Mouse (Mus musculus) frontal cortex, postnatal 10 days (tissue): ENCODE results near the gene Fhdc1.

Experiments used
- DNase-seq, 2 experiments: peaks; one replicate each; pipeline ENCODE4 v3.0.0; 2022; ENCODE audit warnings: low spot score in 2 of 2, mixed read lengths in 1 of 2

The Fhdc1 gene

DNA sequence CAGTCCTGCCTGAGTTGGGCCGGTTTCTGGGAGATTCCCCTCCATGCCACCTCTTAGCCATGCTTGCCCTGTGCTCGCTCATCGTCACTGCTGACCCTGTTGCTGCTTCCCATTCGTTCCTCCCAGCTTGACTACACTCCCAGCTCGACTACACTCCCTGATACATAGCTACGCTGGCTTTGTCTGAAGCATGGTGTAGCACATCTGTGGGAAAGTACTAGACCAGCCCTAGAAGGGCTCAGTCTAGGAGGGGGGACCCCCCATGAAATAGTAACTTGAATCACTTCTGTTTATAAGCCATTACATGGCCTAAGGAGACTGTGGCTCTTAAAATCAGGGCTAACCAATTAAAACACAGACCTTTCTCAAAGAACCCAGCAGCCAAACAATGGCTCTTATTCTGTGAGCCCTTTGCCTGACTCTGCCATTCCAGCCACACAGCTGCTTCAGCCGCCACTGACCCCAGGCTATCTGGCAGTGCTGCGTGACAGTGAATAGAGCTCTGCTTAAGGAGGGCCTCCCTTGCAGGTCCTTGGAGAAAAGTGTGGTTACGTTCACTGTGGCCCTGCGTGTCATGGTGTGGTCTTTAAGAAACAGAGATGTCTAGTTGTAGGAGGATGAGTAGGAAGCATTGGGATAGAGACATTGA is 47.3 kb downstream of the Fhdc1 start:
- DNase-seq = no peak

DNA sequence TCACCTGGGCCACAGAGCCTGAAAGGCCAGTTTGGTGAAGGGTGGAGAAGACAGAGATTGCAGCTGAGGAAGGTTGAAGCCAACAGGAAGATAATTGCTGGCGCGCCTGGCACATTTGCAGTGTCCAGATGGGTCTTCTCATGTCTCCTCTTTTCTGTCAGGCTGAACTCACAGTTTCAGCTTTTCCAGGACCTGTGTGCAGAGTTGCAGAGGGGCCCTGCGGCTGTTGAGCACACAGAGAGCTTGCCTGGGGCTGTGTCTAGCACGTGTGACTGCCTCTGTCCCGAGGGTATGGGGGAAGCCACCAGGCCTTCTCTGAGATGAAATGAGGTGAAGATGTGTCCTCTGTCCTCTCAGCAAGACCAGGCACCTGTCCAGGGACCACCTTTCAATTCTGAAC is 49.0 kb downstream of the Fhdc1 start:
- DNase-seq = no peak

DNA sequence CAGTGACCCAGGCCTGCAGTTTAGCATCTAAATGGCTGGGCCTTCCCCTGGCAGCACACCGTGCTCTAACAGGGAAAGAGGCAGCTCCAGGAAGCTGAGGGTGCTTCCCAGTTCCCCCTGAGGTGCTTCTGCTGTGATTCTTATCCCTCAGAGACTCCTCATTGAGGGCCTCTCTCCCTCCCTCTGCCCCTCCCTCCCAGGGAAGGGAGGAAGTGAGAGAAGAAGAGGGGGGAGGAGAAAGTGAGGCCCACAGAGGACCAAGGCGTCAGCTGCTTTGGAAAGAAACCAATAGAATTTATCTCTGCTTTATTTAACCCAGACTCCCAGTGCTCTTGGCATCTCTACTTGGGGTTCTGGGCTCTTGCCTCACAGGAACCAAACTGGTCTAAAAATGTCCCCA is 50.1 kb downstream of the Fhdc1 start:
- DNase-seq = no peak

DNA sequence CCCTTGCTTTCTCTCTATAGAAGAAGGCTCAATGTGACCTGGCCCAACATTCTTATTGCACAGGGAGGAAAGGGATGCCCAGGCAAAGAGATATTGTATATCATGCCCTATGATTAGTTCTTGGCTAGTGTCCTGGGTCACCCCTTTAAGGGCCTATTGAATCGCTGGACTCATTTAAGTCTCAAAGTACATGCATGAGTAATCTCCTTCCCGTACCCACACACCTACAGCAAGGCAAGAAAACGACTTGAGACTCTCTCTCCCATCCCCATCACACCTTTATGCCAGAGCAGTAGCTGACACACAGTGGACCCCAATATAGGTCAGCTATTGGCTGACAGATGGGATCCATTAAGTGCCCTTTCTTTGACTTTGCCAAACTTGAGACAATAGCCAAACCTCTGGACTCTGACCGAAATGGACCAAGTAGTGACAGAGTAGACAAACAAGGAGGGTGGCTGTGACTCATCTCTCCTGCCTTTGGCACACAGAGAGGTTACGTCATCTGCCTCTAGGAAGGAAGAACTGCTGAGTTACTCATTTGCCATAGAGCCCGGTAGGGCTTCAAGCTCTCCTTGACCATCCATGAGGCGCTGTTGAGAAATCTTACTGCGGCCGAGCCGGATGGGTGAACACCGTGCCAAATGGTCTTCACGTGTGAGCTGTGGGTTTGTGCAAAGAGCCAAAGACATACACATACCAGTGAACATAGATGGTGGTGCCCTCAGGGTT is 51.1 kb downstream of the Fhdc1 start:
- DNase-seq = no peak

DNA sequence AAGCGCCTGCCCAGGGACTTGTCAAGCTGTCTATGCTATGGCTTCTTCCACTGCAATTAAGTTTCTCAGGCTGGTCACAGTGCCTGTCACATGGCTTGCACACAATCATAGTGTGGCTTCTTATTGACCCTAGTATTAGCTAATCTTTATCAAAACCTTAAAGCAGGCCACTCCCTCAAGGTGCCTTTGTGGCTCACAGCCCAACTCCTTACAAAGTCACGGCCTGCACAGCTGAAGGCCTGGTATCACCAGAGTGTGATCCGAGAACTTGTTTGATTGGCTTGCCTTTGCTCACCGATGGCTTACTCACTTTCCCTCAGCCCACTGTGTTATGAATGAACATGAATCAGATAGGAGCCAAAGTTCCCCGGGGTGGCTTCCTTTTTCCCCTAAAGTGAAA is 52.5 kb downstream of the Fhdc1 start:
- DNase-seq = no peak

DNA sequence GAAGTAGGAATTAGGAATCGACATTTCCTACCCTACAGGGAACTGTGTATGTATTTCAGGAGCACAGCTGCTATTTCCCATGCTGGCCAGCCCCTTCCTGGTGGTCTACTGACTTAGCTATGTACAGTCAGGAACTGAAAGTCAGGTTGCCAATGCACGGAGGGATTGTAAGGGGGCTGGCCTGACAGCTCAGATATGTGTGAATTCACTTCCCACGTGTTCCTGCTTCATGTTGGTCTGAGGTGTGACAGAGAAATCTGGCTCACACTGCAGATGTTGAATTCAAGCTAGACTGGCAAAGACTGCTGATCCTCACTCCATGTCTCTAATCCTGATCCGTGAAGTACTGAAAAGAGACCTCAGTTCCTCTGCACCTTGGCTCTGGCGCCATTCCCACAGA is 57.9 kb downstream of the Fhdc1 start:
- no peak for DNase-seq

DNA sequence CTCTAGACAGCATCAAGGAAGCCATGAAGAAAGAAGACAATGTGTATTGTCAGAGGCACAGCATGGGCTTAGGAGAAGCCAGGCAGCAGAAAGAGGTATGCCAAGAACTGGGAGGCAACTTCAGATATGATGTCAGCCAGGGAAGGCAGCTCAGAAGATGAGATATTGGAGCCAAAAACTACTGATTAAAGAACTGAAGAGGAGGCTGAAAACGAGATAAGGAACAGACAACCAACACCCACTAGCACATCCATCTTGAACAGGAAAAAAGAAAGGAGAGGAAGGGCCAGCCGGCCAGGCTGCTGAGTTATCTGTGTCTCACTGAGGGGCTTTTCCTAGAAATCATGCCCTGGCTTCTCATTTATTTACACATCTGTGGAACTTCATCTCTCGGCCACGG is 66.4 kb downstream of the Fhdc1 start:
- no peak for DNase-seq

DNA sequence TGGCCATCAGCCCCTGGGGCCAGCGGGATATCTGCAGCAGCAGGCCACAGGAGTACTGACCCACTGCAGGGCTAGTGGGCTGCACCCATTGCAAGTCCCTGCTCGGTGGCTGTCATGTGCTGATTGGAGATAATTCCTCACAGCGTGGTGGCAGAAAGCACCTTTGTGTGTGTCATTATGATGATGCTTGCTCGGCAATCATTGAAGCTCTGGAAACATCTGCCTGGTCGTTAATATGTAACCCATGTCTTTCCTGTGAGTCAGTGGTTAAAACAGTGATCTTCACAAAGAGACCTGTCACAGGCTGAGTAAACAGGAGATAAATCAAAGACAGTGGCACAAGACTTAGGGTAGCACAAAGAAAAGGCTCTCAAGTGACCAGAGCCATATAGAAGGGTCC is 67.3 kb downstream of the Fhdc1 start:
- DNase-seq = no peak

DNA sequence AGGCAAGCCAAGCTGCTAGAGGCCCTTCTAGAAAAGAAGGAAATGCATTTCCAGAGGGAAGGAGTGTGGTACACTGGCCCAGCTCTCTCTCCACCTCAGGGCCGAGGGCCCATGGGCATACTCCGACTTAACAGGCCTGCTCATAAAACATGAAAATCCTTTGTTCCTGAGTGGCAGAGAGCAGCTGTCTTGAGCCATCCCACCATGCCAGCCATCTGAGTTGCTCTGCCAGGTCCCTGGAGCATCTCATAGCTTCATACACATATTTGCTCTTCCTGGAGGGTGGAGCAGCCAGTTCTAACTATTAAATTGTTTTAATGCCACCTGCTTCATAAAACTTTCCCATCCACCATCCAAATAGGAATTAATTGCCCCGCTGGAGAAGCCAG is 70.8 kb downstream of the Fhdc1 start:
- DNase-seq = no peak

DNA sequence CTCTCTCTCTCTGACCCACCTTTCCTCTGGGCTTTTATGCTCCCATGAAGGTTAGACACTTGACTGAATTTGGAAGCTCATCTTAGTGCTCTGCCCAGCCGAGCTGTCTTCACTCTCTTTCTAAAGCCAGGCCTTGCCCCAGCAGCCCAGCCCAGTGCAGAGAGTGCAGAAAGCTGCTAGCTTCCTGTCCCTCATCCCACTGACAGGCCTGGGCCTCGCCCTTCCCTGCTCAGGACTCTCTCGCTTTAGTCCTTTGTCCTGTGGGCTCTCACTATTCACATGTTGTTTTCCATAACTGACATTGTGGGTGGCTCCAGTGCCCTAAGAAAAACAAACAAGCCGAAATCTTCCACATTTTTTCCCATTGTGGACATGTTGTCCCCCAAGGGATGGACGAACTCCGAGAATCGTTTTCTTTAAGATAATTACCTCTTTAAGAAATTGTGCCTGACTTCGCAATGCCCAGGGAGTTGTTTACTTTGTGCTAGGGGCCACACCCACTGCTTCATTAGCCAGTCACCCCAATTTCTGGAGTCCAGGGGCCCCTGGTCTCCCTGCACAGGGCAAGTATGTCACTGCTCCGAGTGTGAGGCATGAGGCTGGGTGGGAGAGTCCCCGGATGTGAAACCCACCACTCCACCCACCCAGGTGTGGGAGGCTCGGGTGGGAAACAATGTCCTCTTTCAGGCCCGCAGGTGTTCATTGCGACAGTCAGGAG is 71.3 kb downstream of the Fhdc1 start:
- no peak for DNase-seq

DNA sequence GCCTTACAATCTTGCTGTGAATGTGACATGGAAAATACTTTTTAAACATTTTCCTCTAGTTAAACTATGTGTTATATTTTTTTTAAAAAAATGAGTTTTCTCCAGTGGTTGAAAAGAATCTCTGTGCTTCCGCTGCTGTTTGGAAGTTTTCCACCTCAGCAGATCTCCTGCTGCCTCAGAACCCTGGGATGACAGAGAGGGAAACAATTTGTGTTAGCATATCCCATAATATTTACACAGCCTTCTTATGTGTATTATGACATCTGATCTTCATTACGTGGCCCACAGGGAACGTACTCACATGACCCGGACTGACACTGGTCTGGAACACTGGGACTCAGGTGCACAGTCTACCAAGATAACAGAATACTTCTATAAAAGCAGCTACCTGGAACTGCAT is 74.7 kb downstream of the Fhdc1 start:
- DNase-seq = no peak

DNA sequence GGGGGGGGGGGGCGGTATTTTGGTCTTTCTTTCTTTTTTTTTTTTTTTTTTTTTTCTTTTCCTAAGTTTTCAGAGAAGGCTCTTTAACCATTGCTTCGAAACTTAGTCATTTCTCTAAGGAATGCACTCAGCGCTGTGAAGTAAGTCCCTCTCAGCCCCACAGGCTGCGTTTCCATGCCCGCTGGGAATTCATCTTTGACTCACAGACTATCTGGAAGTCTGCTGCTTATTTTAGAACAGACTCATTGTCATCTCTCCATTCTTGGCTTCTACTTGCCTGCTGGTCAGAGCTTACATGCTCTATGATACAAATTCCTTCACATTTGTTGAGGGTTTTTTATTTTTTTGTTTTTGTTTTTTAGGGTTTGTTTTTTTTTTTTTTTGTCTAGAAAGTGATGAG is 76.8 kb downstream of the Fhdc1 start:
- DNase-seq = no peak

DNA sequence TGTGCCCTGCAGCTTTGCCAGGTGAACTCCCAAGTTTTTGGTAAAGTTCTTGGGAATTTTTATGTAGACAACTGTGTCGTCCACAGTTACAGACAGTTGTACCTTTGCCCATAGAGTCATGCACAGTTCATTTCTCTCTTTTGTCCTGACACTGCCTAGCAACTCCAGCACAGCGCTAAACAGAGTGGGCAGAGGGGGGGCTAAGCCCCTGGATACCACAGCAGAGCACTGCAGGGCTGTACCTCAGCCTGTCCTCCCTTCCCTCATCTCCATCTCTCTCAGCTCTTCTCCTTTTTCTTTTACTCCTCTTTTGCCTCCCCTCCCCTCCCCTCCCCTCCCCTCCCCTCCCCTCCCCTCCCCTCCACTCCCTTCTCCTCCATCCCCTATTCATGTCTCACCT is 77.5 kb downstream of the Fhdc1 start:
- DNase-seq = no peak

DNA sequence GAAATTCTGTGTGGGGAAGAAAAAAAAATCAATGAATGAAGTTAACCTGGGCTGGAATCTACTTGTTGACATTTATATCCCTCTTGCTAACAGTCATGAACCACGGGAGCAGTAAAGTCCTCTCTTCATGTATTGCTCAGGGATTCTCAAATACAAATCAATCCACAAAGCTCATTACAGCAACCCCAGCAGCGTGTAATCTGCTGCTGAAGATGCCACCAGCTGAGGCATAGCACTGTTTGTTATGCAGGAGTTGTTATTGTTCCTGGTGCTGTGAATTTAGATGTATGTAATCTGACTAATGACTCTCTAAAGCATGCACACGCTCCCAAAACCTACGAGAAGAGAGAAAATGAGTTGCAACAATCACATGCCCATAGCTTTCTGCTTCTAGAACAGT is 82.3 kb downstream of the Fhdc1 start:
- no peak for DNase-seq

DNA sequence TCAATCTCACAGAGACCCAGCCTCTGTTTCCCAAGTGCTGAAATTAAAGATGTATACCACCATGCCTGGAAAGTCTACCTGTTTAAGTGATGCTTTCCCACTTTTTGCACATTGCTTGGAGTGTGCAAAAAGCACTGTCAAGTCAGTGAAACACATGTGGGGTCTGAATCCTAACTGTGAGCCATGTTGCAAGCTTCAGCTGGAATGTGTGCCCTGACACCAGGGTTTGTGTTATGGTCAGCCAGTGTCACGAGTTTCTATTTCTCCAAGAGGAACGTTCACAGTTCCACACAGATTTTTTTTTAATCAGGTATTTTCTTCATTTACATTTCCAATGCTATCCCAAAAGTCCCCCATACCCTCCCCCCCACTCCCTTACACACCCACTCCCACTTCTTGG is 84.0 kb downstream of the Fhdc1 start:
- DNase-seq = no peak

DNA sequence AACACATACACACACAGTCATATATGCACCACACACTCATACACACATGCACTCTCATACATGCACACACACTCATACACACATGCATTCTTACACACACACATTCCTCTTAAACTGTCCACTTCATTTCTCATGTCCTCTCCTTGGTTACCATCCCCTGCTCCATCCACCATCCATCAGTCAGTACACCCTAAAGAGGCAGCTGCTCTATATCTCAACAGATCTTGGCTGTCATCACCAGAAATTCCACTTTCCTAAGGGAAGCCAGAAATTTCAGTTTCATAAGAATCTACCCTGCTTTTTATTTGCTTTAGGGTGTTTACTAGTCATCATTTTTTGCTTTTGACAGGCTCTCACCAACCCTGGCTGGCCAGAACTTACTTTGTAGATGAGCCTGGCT is 84.4 kb downstream of the Fhdc1 start:
- no peak for DNase-seq

DNA sequence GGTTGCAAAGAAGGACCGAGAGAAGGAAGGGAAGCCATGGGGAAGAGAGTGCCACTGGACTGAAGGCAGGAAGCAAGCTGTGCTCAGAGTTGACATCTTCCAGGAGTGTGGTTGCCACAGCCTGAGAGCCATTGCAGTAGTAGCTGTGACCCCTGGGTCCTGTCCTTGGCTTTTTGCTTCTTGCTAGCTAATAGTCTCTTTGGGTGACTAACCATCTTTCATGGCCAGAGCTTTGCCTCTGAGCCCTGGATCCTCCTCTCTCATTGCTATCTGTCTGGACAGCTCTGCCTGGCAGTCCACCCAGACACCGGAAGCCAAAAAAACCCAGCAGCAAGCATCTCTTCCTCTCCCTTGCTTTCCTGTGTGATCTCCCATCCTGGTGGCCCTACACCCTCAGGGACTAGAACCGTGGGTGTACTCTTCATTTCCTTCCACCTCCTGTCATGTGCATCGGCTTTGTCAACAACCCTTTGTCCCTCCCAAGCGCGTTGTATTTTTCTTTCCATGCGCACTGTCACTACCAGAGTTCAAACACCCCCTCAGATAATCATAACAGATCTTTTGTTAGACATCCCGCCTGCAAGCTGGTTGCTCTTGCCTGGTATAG is 85.3 kb downstream of the Fhdc1 start:
- no peak for DNase-seq
